Mouse (Mus musculus) CH12.LX (cell line): Measurements from ENCODE around the gene Trappc5.

ENCODE experiments used
- CTCF ChIP-seq, 2 experiments: IDR thresholded peaks in 1 of 2; conservative IDR thresholded peaks in 1 of 2; 2 replicates each; pipeline ENCODE4 v1.5.1; 2011 to 2012; ENCODE audit warnings: low read depth in 2 of 2, low read length in 2 of 2, improper control_type of control experiment in 1 of 2, inconsistent platforms in 1 of 2, mild to moderate bottlenecking in 1 of 2, moderate library complexity in 1 of 2
- EP300 ChIP-seq: IDR thresholded peaks from 2 replicates; pipeline ENCODE4 v1.6.1; 2011; ENCODE audit warnings: low read length, improper control_type of control experiment
- MAZ ChIP-seq: IDR thresholded peaks from 2 replicates; pipeline ENCODE4 v1.6.1; 2012; ENCODE audit warnings: low read depth, mild to moderate bottlenecking, inconsistent platforms, low read length, improper control_type of control experiment, moderate library complexity
- MEF2A ChIP-seq: IDR thresholded peaks from 2 replicates; pipeline ENCODE4 v1.6.1; 2014; ENCODE audit warnings: low read depth, mild to moderate bottlenecking, inconsistent platforms, low read length, improper control_type of control experiment, borderline replicate concordance
- MYC ChIP-seq: IDR thresholded peaks from 2 replicates; pipeline ENCODE4 v1.6.1; 2011; ENCODE audit warnings: low read depth, mild to moderate bottlenecking, improper control_type of control experiment, low read length
- PAX5 ChIP-seq: IDR thresholded peaks from 2 replicates; pipeline ENCODE4 v1.6.1; 2012; ENCODE audit warnings: low read length, inconsistent platforms, mixed read lengths
- POLR2A ChIP-seq: IDR thresholded peaks from 2 replicates; pipeline ENCODE4 v1.6.1; 2011; ENCODE audit warnings: low read depth, mild to moderate bottlenecking, improper control_type of control experiment, low read length
- POLR2AphosphoS2 ChIP-seq: IDR thresholded peaks from 2 replicates; pipeline ENCODE4 v1.6.1; 2011; ENCODE audit warnings: low read depth, low read length, improper control_type of control experiment
- UBTF ChIP-seq: IDR thresholded peaks from 2 replicates; pipeline ENCODE4 v1.6.1; 2012; ENCODE audit warnings: low read depth, mild to moderate bottlenecking, inconsistent platforms, low read length, improper control_type of control experiment, moderate library complexity
- USF1 ChIP-seq: IDR thresholded peaks from 2 replicates; pipeline ENCODE4 v1.6.1; 2014; ENCODE audit warnings: low read depth, mild to moderate bottlenecking, inconsistent platforms, low read length, improper control_type of control experiment

GRCm38 (mm10) chr8:3646824-3647531 is 29.1 kb upstream of the Trappc5 start:
- no peak for TF ChIP-seq POLR2A
- TF ChIP-seq MYC, result no peak
- TF ChIP-seq MAZ, result no peak
- no peak for TF ChIP-seq CTCF (conservative IDR thresholded peaks at IDR 0.05 in 1 of 2, IDR thresholded peaks at IDR 0.05 in 1 of 2; ENCODE audit: low read depth in 2 of 2, low read length in 2 of 2)
- no peak for TF ChIP-seq USF1
- TF ChIP-seq POLR2AphosphoS2, result no peak
- TF ChIP-seq EP300, result no peak
- TF ChIP-seq PAX5, result no peak
- TF ChIP-seq MEF2A, result no peak
- TF ChIP-seq UBTF, result no peak
